Mouse (Mus musculus) CH12.LX (cell line): ENCODE measurements at regions not wholly inside any gene's neighbourhood (a gene's known extent, or its start where the extent isn't known, plus 50 kb on each side); places are given as distances from the start of the nearest gene placed in this dataset.

ENCODE experiments used
- DNase-seq: peaks from one replicate; pipeline ENCODE4 v3.0.0-alpha.2; 2013; ENCODE audit errors: extremely low read depth
- H3K27ac ChIP-seq: 2 replicates; pipeline ENCODE4 v1.5.1; 2012; ENCODE audit warnings: low read depth, mild to moderate bottlenecking, control low read depth, moderate library complexity; ENCODE audit not compliant: insufficient read depth
- H3K27me3 ChIP-seq: replicated peaks from 2 replicates; pipeline ENCODE3; 2012; ENCODE audit warnings: inconsistent platforms
- H3K36me3 ChIP-seq, 2 experiments: replicated peaks in 1 of 2; 2 replicates each; pipeline versions ENCODE3 to v1.6.1; 2012; ENCODE audit warnings: inconsistent platforms in 1 of 2, low read length in 1 of 2, mild to moderate bottlenecking in 1 of 2, mixed read lengths in 1 of 2, moderate library complexity in 1 of 2; ENCODE audit not compliant: control insufficient read depth in 1 of 2, insufficient read depth in 1 of 2
- H3K4me1 ChIP-seq, 2 experiments: 2 replicates each; pipeline ENCODE4 v1.6.1; 2012; ENCODE audit warnings: inconsistent platforms in 1 of 2, moderate library complexity in 1 of 2; ENCODE audit not compliant: insufficient read depth in 2 of 2, control insufficient read depth in 1 of 2
- H3K4me2 ChIP-seq: 2 replicates; pipeline ENCODE4 v1.6.1; 2012; ENCODE audit warnings: low read depth, mild to moderate bottlenecking, control low read depth; ENCODE audit not compliant: poor library complexity, insufficient read depth, severe bottlenecking
- H3K4me3 ChIP-seq, 3 experiments: fragments of 150-350 bp in 1 of 3; sonication (generic) in 1 of 3; replicated peaks in 1 of 3; 2 replicates each; pipeline versions ENCODE3 to v1.5.1; 2011 to 2012; ENCODE audit warnings: low read depth in 2 of 3, low read length in 2 of 3, mild to moderate bottlenecking in 2 of 3, moderate library complexity in 2 of 3, control low read depth in 1 of 3, improper control_type of control experiment in 1 of 3, inconsistent platforms in 1 of 3, mixed read lengths in 1 of 3; ENCODE audit not compliant: poor library complexity in 1 of 3
- H3K79me2 ChIP-seq: replicated peaks from 2 replicates; pipeline ENCODE4 v1.6.1; 2012; ENCODE audit warnings: mild to moderate bottlenecking, moderate library complexity; ENCODE audit not compliant: control insufficient read depth, poor library complexity, insufficient read depth, severe bottlenecking; ENCODE audit errors: extremely low read depth
- H3K9ac ChIP-seq: 2 replicates; pipeline ENCODE4 v1.6.1; 2012; ENCODE audit warnings: low read depth, mild to moderate bottlenecking, control low read depth, moderate library complexity; ENCODE audit not compliant: insufficient read depth
- H3K9me3 ChIP-seq: replicated peaks from 2 replicates; pipeline ENCODE3; 2012; ENCODE audit warnings: low read length, inconsistent platforms, mixed read lengths
- BHLHE40 ChIP-seq: IDR thresholded peaks from 2 replicates; pipeline ENCODE4 v1.6.1; 2011; ENCODE audit warnings: mild to moderate bottlenecking, low read depth, low read length, improper control_type of control experiment
- CHD2 ChIP-seq: IDR thresholded peaks from 2 replicates; pipeline ENCODE4 v1.6.1; 2011; ENCODE audit warnings: low read length, improper control_type of control experiment
- E2F4 ChIP-seq: IDR thresholded peaks from 2 replicates; pipeline ENCODE4 v1.6.1; 2011; ENCODE audit warnings: low read depth, low read length, improper control_type of control experiment; ENCODE audit not compliant: insufficient replicate concordance
- ELF1 ChIP-seq: IDR thresholded peaks from 2 replicates; pipeline ENCODE4 v1.6.1; 2014; ENCODE audit warnings: low read depth, mild to moderate bottlenecking, inconsistent platforms, low read length, improper control_type of control experiment
- EP300 ChIP-seq: IDR thresholded peaks from 2 replicates; pipeline ENCODE4 v1.6.1; 2011; ENCODE audit warnings: low read length, improper control_type of control experiment
- ETS1 ChIP-seq: conservative IDR thresholded peaks from 2 replicates; pipeline ENCODE4 v1.6.1; 2012; ENCODE audit warnings: low read depth, mild to moderate bottlenecking, inconsistent platforms, low read length, improper control_type of control experiment, moderate library complexity
- IRF4 ChIP-seq: IDR thresholded peaks from 2 replicates; pipeline ENCODE4 v1.6.1; 2014; ENCODE audit warnings: low read depth, mild to moderate bottlenecking, inconsistent platforms, low read length, improper control_type of control experiment
- KAT2A ChIP-seq: IDR thresholded peaks from 2 replicates; pipeline ENCODE4 v1.6.1; 2012; ENCODE audit warnings: low read length, improper control_type of control experiment, inconsistent platforms; ENCODE audit not compliant: insufficient replicate concordance
- MAX ChIP-seq: IDR thresholded peaks from 2 replicates; pipeline ENCODE4 v1.6.1; 2011; ENCODE audit warnings: low read length, improper control_type of control experiment
- MAZ ChIP-seq: IDR thresholded peaks from 2 replicates; pipeline ENCODE4 v1.6.1; 2012; ENCODE audit warnings: low read depth, mild to moderate bottlenecking, inconsistent platforms, low read length, improper control_type of control experiment, moderate library complexity
- MEF2A ChIP-seq: IDR thresholded peaks from 2 replicates; pipeline ENCODE4 v1.6.1; 2014; ENCODE audit warnings: low read depth, mild to moderate bottlenecking, inconsistent platforms, low read length, improper control_type of control experiment, borderline replicate concordance
- MXI1 ChIP-seq: IDR thresholded peaks from 2 replicates; pipeline ENCODE4 v1.6.1; 2011; ENCODE audit warnings: mild to moderate bottlenecking, low read depth, low read length, improper control_type of control experiment
- NELFE ChIP-seq: IDR thresholded peaks from 2 replicates; pipeline ENCODE4 v1.6.1; 2011; ENCODE audit warnings: low read depth, low read length, improper control_type of control experiment
- PAX5 ChIP-seq: IDR thresholded peaks from 2 replicates; pipeline ENCODE4 v1.6.1; 2012; ENCODE audit warnings: low read length, inconsistent platforms, mixed read lengths
- RAD21 ChIP-seq: IDR thresholded peaks from 2 replicates; pipeline ENCODE4 v1.6.1; 2011; ENCODE audit warnings: low read depth, mild to moderate bottlenecking, low read length, improper control_type of control experiment, moderate library complexity
- SMC3 ChIP-seq: IDR thresholded peaks from 2 replicates; pipeline ENCODE4 v1.6.1; 2011; ENCODE audit warnings: low read depth, low read length, improper control_type of control experiment
- TCF12 ChIP-seq: IDR thresholded peaks from 2 replicates; pipeline ENCODE4 v1.6.1; 2014; ENCODE audit warnings: low read depth, mild to moderate bottlenecking, inconsistent platforms, low read length, improper control_type of control experiment
- USF1 ChIP-seq: IDR thresholded peaks from 2 replicates; pipeline ENCODE4 v1.6.1; 2014; ENCODE audit warnings: low read depth, mild to moderate bottlenecking, inconsistent platforms, low read length, improper control_type of control experiment
- USF2 ChIP-seq: conservative IDR thresholded peaks from 2 replicates; pipeline ENCODE4 v1.6.1; 2011; ENCODE audit warnings: low read depth, low read length, improper control_type of control experiment
- ZC3H11A ChIP-seq: IDR thresholded peaks from 2 replicates; pipeline ENCODE4 v1.6.1; 2012; ENCODE audit warnings: low read depth, mild to moderate bottlenecking, inconsistent platforms, low read length, improper control_type of control experiment
- ZKSCAN1 ChIP-seq: IDR thresholded peaks from 2 replicates; pipeline ENCODE4 v1.6.1; 2012; ENCODE audit warnings: low read depth, inconsistent platforms, low read length, improper control_type of control experiment, borderline replicate concordance
- dilution Hi-C: fragments of 300-500 bp; cut with MboI; formaldehyde crosslinking; loops from 2 replicates; pipeline ENCODE4 v1.14.3; 2020; ENCODE audit warnings: low sequenced_read_pairs; ENCODE audit not compliant: extremely low pct_unique_long_range_greater_than_20kb, extremely low pct_ligation_motif_present
- in situ Hi-C: fragments of 300-500 bp; cut with MboI; formaldehyde crosslinking; loops from 3 replicates; pipeline ENCODE4 v1.14.3; 2019; ENCODE audit warnings: low sequenced_read_pairs, low pct_ligation_motif_present, low pct_unique_long_range_greater_than_20kb, mixed read lengths

DNA sequence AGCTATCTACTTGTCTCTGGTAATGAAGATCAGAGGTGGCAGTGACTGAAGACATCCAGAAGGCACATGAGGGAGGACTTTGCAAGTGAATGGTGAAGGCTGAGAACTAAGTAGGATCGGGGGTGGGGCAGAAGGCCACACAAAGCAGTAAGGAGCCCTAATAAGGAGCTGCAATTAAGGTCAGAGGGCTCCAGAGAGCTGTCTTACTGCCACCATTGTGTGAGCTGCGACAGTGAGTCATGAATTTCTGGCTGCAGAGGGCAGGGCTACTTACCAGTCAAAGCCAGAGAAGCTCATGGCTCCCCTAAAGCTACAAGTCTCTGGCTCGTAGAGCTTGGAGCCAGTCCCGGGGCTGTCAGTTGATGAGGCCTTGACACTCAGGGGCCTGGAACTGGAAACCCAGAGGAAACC is 172.1 kb downstream of the Shq1 start:
- no peak for DNase-seq
- Histone ChIP-seq H3K4me1 (peaks cover 0 to 17% of the 10 kb centered on the region in 2 experiments; a peak in 2 of 4 replicates), H3K9me3 (peaks cover under 1% of the 10 kb centered on the region), H3K79me2 (no peaks in the 10 kb centered on the region), H3K36me3 (no peaks in the 10 kb centered on the region), H3K27ac (no peak overlapping the region), H3K9ac (no peak overlapping the region), H3K27me3 (no peaks in the 10 kb centered on the region), H3K4me3 (no peak overlapping the region), H3K4me2 (no peak overlapping the region)
- in situ Hi-C loops = no loop called here
- dilution Hi-C loops = no loop called here
- TF ChIP-seq BHLHE40 (no peak), USF1 (no peak), PAX5 (no peak), MAZ (no peak), MXI1 (no peak)

DNA sequence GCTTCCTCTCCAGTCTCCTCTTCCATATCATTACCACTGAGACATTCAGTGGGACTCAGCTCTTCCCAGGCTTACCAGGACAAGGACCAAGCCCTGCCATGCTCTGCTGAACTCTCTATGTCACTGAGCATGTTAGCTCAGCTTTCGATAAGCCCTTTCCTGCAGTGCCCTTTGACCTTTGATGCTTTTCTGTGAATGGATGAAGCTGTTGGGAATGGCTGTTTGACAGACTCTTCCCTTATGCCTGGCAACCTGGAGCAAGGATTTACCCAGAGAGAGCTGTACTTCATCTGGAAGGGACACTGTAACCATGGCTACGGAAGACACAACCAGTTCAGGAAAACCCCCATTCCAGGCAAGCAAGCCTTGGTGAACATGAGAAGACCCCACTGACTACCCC is 172.8 kb downstream of the Shq1 start:
- H3K27me3 ChIP-seq = no peaks in the 10 kb centered on the region
- no peaks in the 10 kb centered on the region for H3K79me2 ChIP-seq
- in situ Hi-C loops (no loop called here), dilution Hi-C loops (no loop called here)
- no peaks in the 10 kb centered on the region for H3K9me3 ChIP-seq
- H3K27ac ChIP-seq = no peak overlapping the region
- no peak overlapping the region for H3K4me3 ChIP-seq
- H3K9ac ChIP-seq = no peak overlapping the region
- H3K4me1 ChIP-seq = peaks cover 4 to 23% of the 10 kb centered on the region in 2 experiments; a peak in 2 of 4 replicates
- H3K36me3 ChIP-seq = no peaks in the 10 kb centered on the region
- no peak overlapping the region for H3K4me2 ChIP-seq
- TF ChIP-seq EP300 (no peak), KAT2A (no peak), CHD2 (no peak), ZC3H11A (no peak), SMC3 (no peak), MAZ (no peak), E2F4 (no peak), MEF2A (no peak), ELF1 (no peak), IRF4 (no peak), ZKSCAN1 (no peak), MXI1 (no peak), USF1 (no peak), RAD21 (no peak), USF2 (no peak), ETS1 (no peak), MAX (no peak), NELFE (no peak), TCF12 (no peak)
- no peak for DNase-seq
